Mouse (Mus musculus) intestine, postnatal 0 days (tissue): ENCODE data around the gene Skida1. TPM values are rescaled to one million over a fixed set of nuclear protein-coding genes. Genes with fewer than 3 reads are reported as not detected.

Source experiments
- ATAC-seq: fragments of 200-750 bp; cut with Nextera tagmentation; 2 replicates; pipeline ENCODE4 v1.8.0; 2017; ENCODE audit warnings: mild to moderate bottlenecking, moderate TSS enrichment, moderate library complexity
- H3K27ac ChIP-seq: fragments of 300-500 bp; sonication (generic); 2 replicates; pipeline ENCODE4 v1.5.1; 2014; ENCODE audit warnings: mild to moderate bottlenecking, low read depth, low read length, moderate library complexity
- H3K27me3 ChIP-seq: fragments of 300-500 bp; sonication (generic); replicated peaks from 2 replicates; pipeline ENCODE4 v1.6.1; 2014; ENCODE audit warnings: low read length, mixed read lengths; ENCODE audit not compliant: control insufficient read depth, insufficient read depth
- H3K36me3 ChIP-seq: fragments of 300-500 bp; sonication (generic); 2 replicates; pipeline ENCODE4 v1.6.1; 2014; ENCODE audit warnings: mild to moderate bottlenecking, moderate library complexity; ENCODE audit not compliant: control insufficient read depth, insufficient read depth
- H3K4me1 ChIP-seq: fragments of 300-500 bp; sonication (generic); replicated peaks from 2 replicates; pipeline ENCODE4 v1.6.1; 2014; ENCODE audit warnings: antibody characterized with exemption, low read length, mixed read lengths; ENCODE audit not compliant: control insufficient read depth, insufficient read depth
- H3K4me2 ChIP-seq: fragments of 300-500 bp; sonication (generic); replicated peaks from 2 replicates; pipeline ENCODE4 v1.6.1; 2014; ENCODE audit warnings: low read depth, mild to moderate bottlenecking, moderate library complexity
- H3K4me3 ChIP-seq: fragments of 300-500 bp; sonication (generic); 2 replicates; pipeline ENCODE4 v1.5.1; 2014; ENCODE audit warnings: low read depth, low read length
- H3K9ac ChIP-seq: fragments of 300-500 bp; sonication (generic); 2 replicates; pipeline ENCODE4 v1.6.1; 2014; ENCODE audit warnings: mild to moderate bottlenecking, low read depth, low read length
- H3K9me3 ChIP-seq: fragments of 300-500 bp; sonication (generic); 2 replicates; pipeline ENCODE4 v1.6.1; 2016; ENCODE audit warnings: mixed run types; ENCODE audit not compliant: control insufficient read depth
- CTCF ChIP-seq: sonication (generic); IDR thresholded peaks from 2 replicates; pipeline ENCODE4 v1.5.1; 2016; ENCODE audit warnings: low read depth, mild to moderate bottlenecking, control low read depth, antibody characterized with exemption, moderate library complexity
- WGBS: fragments of 180-500 bp; shearing (Covaris S2); extraction: QIAGEN DNeasy Blood & Tissue Kit; methylation state at CpG from one replicate; pipeline ENCODE4 v1.1.7; 2014; 5-methylcytosine and 5-hydroxymethylcytosine counted together
- polyA plus RNA-seq: library from polyadenylated mRNA; unstranded; fragments of >200 nt; fragmentation: Nextera tagmentation; extraction: Ambion mirVana; gene quantifications from 2 replicates; pipeline ENCODE4 v1.2.1, GENCODE M21; 2015

Skida1 gene
- polyA plus RNA-seq, 1 experiment from 2014 or later, result 1.2 TPM

DNA sequence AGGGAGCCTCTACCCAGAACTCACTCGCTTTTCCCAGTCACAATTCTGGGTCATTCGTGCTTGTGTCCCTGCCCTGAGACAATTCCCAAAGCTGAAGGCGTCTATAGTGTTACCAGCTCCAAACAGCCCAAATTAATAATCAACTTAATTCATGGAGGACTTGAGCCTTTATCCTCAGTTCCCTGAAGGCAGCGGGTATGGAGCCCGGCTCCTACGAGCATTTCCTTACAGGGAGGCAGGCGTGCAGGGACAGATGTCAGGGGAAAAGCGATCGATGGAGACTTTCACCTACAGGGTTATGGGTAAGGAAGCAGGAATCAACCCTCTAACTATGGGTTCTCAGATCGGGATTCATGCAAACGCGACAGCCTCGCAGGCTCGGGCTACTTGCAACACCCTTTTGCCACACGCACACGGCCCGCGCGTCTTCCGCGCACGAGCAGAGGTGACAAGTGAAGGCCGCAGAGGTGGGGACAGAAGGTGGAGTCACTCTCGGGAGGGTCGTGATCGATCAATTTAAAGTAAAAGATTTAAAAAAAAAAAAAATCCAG is 17.5 kb downstream of the Skida1 start:
- H3K27ac ChIP-seq, result no peak overlapping the region
- H3K9ac ChIP-seq, result peak overlapping the region; percentile 73
- no peaks in the 10 kb centered on the region for H3K9me3 ChIP-seq
- H3K27me3 ChIP-seq, result no peaks in the 10 kb centered on the region
- 13% methylated on average over 26 of the region's 26 CpGs for WGBS
- H3K4me2 ChIP-seq, result peak overlapping the region; percentile 93
- TF ChIP-seq CTCF, result no peak
- no peak for ATAC-seq
- peak overlapping the region; percentile 53 for H3K4me3 ChIP-seq
- H3K36me3 ChIP-seq, result no peaks in the 10 kb centered on the region
- peaks cover 11% of the 10 kb centered on the region for H3K4me1 ChIP-seq

GRCm38 (mm10) chr2:18030581-18030980 is 18.3 kb downstream of the Skida1 start:
- 85% methylated on average over 8 of the region's 8 CpGs for WGBS
- Histone ChIP-seq H3K4me1 (peaks cover 11% of the 10 kb centered on the region), H3K36me3 (no peaks in the 10 kb centered on the region)

DNA sequence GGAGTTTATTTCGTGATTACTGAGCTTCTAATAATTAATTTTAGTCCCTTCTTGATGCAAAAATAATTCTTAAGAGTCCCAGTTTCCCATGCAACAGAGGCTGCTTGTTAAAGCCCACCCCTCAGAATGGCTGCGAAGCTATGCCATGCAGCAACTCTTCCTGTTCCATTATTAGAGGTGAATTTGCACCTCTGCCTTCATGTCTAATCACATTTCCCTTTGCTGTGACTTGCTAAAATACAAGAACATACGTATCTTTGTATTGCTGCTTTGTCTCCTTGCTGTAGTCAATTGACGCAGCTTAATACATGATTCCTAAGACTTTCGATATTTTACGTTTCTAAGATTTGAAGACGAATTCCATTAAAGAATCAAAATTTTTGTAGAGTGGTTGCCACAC is 19.2 kb downstream of the Skida1 start:
- Histone ChIP-seq H3K9ac (no peak overlapping the region), H3K9me3 (no peaks in the 10 kb centered on the region), H3K36me3 (no peaks in the 10 kb centered on the region), H3K4me3 (no peak overlapping the region), H3K27me3 (no peaks in the 10 kb centered on the region), H3K27ac (no peak overlapping the region), H3K4me2 (no peak overlapping the region), H3K4me1 (peaks cover 11% of the 10 kb centered on the region)
- TF ChIP-seq CTCF, result no peak
- no peak for ATAC-seq
- 95% methylated on average over 7 of the region's 7 CpGs for WGBS

More at GRCm38 (mm10) chr2:18030581-18030980, 18.3 kb downstream of the Skida1 start:
- peak overlapping the region; percentile 93; the same call in 1 of the 2 replicates for H3K4me2 ChIP-seq
- no peak for ATAC-seq
- no peaks in the 10 kb centered on the region for H3K9me3 ChIP-seq
- no peaks in the 10 kb centered on the region for H3K27me3 ChIP-seq
- no peak for TF ChIP-seq CTCF
- no peak overlapping the region for H3K4me3 ChIP-seq
- H3K27ac ChIP-seq, result no peak overlapping the region
- no peak overlapping the region for H3K9ac ChIP-seq

DNA sequence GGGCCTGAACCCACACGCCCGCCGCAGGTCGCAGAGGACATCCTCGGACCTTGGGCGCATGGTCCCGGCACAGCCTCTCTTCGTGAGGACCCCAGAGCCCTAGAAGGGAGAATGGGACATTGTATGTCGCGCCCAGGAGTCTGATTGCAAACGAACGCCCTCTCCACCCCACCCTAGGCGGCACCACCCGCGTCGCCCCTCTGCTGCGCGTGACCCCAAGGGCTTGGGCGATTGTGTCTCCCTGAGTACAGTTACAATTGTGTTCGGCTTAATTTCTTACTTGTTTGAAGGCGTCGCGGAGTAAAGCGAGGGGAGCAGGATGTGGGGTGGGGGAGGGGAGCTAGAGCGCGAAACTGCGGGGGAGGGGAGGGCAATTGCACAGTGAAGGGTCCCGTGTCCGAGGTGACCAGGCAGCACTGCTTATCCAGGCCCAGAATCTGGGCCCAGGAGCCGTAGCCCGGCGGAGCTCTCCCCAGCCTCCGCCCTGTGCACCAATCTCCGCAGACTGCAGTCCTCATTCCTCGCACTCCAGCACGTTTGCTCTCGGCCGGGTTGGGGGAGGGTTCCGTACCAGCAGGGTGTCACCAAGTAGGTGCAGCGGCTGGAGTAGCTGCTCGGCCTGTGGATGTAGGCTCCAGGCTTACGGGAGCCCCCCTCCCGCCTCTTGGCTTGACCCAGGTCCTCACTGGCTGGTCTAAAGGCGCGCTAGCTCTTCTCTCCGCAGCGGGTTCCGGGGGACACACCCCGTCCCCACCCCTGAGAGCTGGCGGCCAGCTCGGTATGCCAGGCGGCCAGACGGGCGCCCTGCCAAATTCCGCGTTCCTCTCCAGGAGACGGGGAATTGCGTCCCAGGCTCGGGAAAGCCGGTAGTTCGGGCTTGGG is 20.5 kb downstream of the Skida1 start:
- no peak for TF ChIP-seq CTCF
- WGBS, result under 1% methylated on average over 61 of the region's 61 CpGs
- peak overlapping the region; percentile 73 for H3K4me3 ChIP-seq

GRCm38 (mm10) chr2:18027448-18028139 is 21.3 kb downstream of the Skida1 start:
- Histone ChIP-seq H3K4me3 (peak overlapping the region; percentile 73), H3K27ac (peak overlapping the region; percentile 90), H3K4me1 (peaks cover 11% of the 10 kb centered on the region), H3K27me3 (no peaks in the 10 kb centered on the region), H3K4me2 (peak overlapping the region; percentile 98), H3K9ac (peak overlapping the region; percentile 72), H3K9me3 (no peaks in the 10 kb centered on the region), H3K36me3 (no peaks in the 10 kb centered on the region)
- ATAC-seq, result peak; percentile 87
- TF ChIP-seq CTCF, result peak; percentile 98
- under 1% methylated on average over 44 of the region's 44 CpGs for WGBS

More for the DNA sequence above, 20.5 kb downstream of the Skida1 start:
- no peaks in the 10 kb centered on the region for H3K36me3 ChIP-seq
- H3K27ac ChIP-seq, result peak overlapping the region; percentile 90
- H3K9ac ChIP-seq, result peak overlapping the region; percentile 72
- ATAC-seq, result peak; percentile 55
- H3K9me3 ChIP-seq, result no peaks in the 10 kb centered on the region
- no peaks in the 10 kb centered on the region for H3K27me3 ChIP-seq
- H3K4me1 ChIP-seq, result peaks cover 11% of the 10 kb centered on the region
- peak overlapping the region; percentile 98 for H3K4me2 ChIP-seq
